Comparison of ENCODE assay signal across 20 mouse cellular contexts in genomic region chr7:78955086-78955485, GRCm38 (mm10). TPM values are rescaled to one million over a fixed set of nuclear protein-coding genes. Genes with fewer than 3 reads are reported as not detected.
DNase-seq lines count a peak whose midpoint lies in the region; ATAC-seq lines count a peak whose summit lies in the region.
"Had no signal": no experiment of that assay in that cellular context is flagged by ENCODE, and none has a peak within 500 bp of the region (broad histone marks: within the 10 kb centered on the region; RNA-seq: fewer than 3 reads in every experiment).

No protein-coding gene starts in this region.

- H3K9me3 ChIP-seq in limb, embryonic 15.5 days = no peaks in the 10 kb centered on the region
- H3K9me3 ChIP-seq: forebrain, embryonic 15.5 days; heart, embryonic 10.5 days; hindbrain, embryonic 10.5 days; liver, embryonic 12.5 days; neural tube, embryonic 13.5 days had no signal

- no peak overlapping the region for H3K4me3 ChIP-seq in limb, embryonic 15.5 days
- H3K4me3 ChIP-seq: forebrain, embryonic 15.5 days; heart, embryonic 10.5 days; hindbrain, embryonic 10.5 days; liver, embryonic 12.5 days; neural tube, embryonic 13.5 days had no signal

- WGBS in limb, embryonic 15.5 days = 65% methylated on average over 6 of the region's 6 CpGs

- no peaks in the 10 kb centered on the region for H3K36me3 ChIP-seq in limb, embryonic 15.5 days
- H3K36me3 ChIP-seq: forebrain, embryonic 15.5 days; heart, embryonic 10.5 days; hindbrain, embryonic 10.5 days; liver, embryonic 12.5 days; neural tube, embryonic 13.5 days had no signal

- peaks cover 29% of the 10 kb centered on the region for H3K4me1 ChIP-seq in limb, embryonic 15.5 days
- H3K4me1 ChIP-seq: liver, embryonic 12.5 days had no signal

- peak; percentile 85 to 88 for DNase-seq in cerebellum, postnatal 10 days
- DNase-seq in cerebellum, adult 9-11 months = no peak
- peak; percentile 1 to 22 for DNase-seq in layer of hippocampus, adult 18-20 months (ENCODE audit: low spot score in 2 of 2)
- DNase-seq in layer of hippocampus, postnatal 25 days (ENCODE audit: extremely low spot score in 1 of 2, low spot score in 1 of 2) = no peak
- DNase-seq in lung, postnatal 36 days = peak; percentile 9
- no peak for DNase-seq in lung, adult 18-20 months
- no peak for DNase-seq in frontal cortex, postnatal 36 days (ENCODE audit: low spot score in 2 of 2)
- DNase-seq: adrenal gland, adult 8-10 months; embryo, embryonic 11 days; kidney, adult 18-20 months; spleen, adult 18-20 months; thymus, postnatal 36 days had no signal

- H3K4me2 ChIP-seq in limb, embryonic 15.5 days = no peak overlapping the region
- H3K4me2 ChIP-seq: forebrain, embryonic 15.5 days; liver, embryonic 12.5 days; midbrain, embryonic 11.5 days; neural tube, embryonic 13.5 days had no signal

- H3K27ac ChIP-seq in limb, embryonic 15.5 days = peak overlapping the region; percentile 78
- H3K27ac ChIP-seq: forebrain, embryonic 15.5 days; heart, embryonic 10.5 days; hindbrain, embryonic 10.5 days; liver, embryonic 12.5 days; macrophage; neural tube, embryonic 13.5 days had no signal

- no peaks in the 10 kb centered on the region for H3K27me3 ChIP-seq in limb, embryonic 15.5 days
- H3K27me3 ChIP-seq: forebrain, embryonic 15.5 days; liver, embryonic 12.5 days; neural tube, embryonic 13.5 days had no signal

- H3K9ac ChIP-seq in limb, embryonic 15.5 days = no peak overlapping the region
- H3K9ac ChIP-seq: forebrain, embryonic 15.5 days; liver, embryonic 12.5 days; neural tube, embryonic 13.5 days had no signal

- ATAC-seq in limb, embryonic 15.5 days (ENCODE audit: insufficient number of reproducible peaks, low FRiP score, low TSS enrichment, low read depth) = no peak
- ATAC-seq: forebrain, embryonic 15.5 days; liver, embryonic 12.5 days had no signal

RNA-seq across cellular contexts. Expression of gene Isg20, which starts 41.9 kb away (rescaled TPM):
- total RNA-seq in layer of hippocampus, adult 18-20 months (2021) = under 1 TPM; 0.68 to 0.69 TPM
- 1 to 10 TPM; 1.1 to 1.2 TPM for total RNA-seq in layer of hippocampus, postnatal 25 days (2021)
- polyA plus RNA-seq in limb, embryonic 15.5 days (2015; fragmentation: Nextera tagmentation; extraction: Ambion mirVana) = 3.9 and 4.1 TPM in 2 replicates
- polyA plus RNA-seq: neural tube, embryonic 13.5 days had no signal

RNA-seq across cellular contexts. Expression of gene Aen, which starts 59.4 kb away (rescaled TPM):
- total RNA-seq in layer of hippocampus, adult 18-20 months (2021) = 10 to 100 TPM; 21.5 to 24.1 TPM
- 10 to 100 TPM; 21.5 to 23.1 TPM for total RNA-seq in layer of hippocampus, postnatal 25 days (2021)
- 38.7 and 41.8 TPM in 2 replicates for polyA plus RNA-seq in limb, embryonic 15.5 days (2015; fragmentation: Nextera tagmentation; extraction: Ambion mirVana)

Comparison
In these comparisons a context has a peak if more than half of its experiments do, and no peak if none do; other contexts are left out.
1. DNase-seq: peak in cerebellum, postnatal 10 days (2 of 2), layer of hippocampus, adult 18-20 months (2 of 2) and lung, postnatal 36 days (single experiment); none in cerebellum, adult 9-11 months (single experiment), layer of hippocampus, postnatal 25 days (0 of 2), lung, adult 18-20 months (0 of 2) and frontal cortex, postnatal 36 days (0 of 2).